Mouse (Mus musculus) ovary, postnatal 36 days (tissue): ENCODE data around the gene Zfp786.
"Not testable (repeated sequence)": the region's sequence is repeated elsewhere in the genome, so short reads cannot be mapped to it uniquely, and the experiment has no call there.

ENCODE experiments used
- DNase-seq: peaks from one replicate; pipeline ENCODE4 v3.0.0; 2022; ENCODE audit warnings: low spot score, mixed read lengths

Gene Zfp786

DNA sequence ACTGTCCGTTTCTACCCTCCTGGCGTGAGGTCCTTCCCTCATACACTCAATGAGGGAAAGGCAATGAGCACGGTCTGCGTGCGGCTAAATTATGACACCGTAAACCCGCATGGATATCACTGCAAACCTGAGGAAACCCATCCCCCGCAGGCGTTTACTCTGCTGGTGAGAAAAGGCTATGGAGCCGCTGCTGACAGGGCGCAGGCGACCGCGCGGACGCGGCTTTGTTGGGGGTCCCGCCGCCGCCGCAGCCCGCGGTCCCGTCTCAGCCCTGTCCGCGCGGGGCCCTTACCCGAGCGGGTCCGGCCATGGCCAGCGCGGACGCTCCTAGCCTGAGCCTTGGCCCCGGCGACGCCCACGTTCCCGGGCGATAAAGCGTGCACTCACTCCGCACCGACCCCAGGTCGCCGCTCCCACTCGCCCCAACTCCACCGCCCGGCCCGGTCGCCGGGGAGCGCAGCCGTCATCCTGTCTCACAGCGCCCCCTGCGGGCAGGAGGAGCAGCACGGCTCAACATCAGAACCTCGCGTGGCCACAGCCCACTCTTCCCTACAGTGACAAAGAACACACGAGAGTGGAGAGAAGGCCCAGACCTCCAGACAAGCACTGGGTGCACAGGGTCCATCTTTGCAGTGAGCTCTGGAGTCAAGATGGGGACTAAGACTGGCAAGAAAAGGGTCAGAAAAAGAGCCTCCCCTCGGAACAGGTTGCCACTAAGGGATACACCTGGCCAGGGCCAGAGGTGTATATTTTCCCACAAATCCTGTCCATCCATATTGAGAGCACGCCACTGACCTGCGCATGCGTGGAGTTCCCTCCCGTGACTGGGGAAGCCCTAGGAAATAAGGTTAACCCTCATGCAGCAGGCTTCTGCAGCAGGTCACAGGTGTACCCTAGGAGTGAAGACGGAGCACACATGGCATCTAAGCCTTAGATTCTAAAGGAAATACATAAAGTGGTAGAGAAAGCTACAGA is at the start of gene Zfp786:
Gene Zfp786, minus strand, starts transcription at position 764 of the 975 bp plus-strand sequence.
- DNase-seq: peak; percentile 90

DNA sequence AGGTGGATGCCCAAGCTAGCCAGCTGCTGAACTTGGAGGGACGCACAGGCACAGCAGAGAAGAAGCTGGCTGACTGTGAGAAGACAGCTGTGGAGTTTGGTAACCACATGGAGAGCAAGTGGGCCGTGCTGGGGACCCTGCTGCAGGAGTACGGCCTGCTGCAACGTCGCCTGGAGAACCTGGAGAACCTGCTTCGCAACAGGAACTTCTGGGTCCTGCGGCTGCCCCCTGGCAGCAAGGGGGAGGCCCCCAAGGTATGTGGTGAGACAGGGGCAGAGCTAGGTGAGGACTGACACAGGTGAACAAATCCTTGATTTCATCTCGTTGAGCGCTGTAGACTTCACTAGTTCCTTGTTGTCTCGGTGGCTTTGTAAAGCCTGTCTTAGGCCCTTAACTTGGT is 49.5 kb upstream of the Zfp786 start:
- DNase-seq: no peak

DNA sequence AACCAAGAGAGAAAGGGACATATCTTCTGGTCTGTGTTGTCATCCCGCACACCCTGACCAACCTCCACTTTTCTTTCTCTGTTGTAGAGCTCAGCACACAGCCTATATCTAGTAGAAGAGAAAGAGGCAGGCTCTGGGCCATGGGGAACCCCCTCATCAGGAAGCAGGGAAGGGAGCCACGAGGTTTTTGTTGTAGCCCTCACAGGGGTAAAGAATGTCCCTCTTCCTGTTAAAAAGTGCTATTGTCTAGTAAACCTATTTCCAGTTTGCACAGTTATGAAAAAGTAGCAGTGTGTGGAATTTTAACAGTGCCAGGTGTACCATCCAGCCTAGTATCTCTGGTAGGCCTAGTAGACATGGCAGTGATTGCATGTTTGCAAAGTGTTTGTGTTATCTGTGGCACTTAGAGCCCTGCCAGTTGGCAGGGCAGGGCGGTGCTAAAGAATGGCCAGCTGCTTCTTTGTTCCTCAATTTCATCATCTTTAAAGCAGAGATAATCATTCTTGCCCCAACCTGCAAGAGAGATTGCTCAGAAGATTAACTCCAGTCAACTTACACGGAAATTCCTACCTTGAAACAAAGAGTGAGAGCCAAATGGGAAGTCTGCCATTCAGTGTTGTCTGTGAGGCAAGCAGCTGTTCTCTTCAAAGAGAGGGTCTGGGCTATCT is 48.5 kb upstream of the Zfp786 start:
- no peak for DNase-seq

DNA sequence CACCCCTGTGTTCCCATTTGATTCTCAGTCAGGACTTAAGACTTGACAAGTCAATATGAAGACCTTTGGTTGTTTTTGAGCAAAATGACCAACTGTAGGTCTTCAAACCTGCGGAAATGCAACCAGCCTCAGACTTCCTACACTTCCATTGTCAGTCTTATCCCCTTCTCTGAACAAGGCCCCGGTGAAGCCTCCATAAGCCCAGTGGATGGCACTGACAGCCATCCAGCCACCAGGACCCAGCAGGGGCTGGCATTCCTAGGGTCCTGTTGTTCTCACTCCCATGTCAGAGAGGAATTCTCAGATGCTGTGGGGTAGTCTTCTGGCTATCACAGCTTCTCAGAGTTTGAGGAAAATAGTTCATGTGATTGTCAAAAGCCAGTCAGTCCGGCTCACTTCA is 47.9 kb upstream of the Zfp786 start:
- no peak for DNase-seq

DNA sequence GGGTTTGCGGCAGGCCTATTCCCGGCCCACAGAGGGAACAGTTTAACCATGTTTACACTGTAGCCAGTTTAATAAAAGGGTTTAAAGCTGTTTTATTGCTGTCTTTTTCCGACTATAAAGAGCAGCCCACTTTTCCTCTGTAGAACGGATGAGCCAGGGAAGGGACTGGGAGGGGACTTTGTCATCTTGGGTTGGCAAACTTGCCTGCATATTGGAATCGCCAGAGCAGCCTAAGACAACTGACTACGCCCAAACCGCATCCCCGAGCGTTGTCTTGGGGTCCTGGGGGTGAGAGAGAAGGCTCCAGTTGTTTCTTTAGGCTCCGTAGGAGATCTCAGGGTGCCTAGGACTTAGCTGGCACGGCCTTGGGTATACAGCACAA is 47.5 kb upstream of the Zfp786 start:
- DNase-seq: no peak

DNA sequence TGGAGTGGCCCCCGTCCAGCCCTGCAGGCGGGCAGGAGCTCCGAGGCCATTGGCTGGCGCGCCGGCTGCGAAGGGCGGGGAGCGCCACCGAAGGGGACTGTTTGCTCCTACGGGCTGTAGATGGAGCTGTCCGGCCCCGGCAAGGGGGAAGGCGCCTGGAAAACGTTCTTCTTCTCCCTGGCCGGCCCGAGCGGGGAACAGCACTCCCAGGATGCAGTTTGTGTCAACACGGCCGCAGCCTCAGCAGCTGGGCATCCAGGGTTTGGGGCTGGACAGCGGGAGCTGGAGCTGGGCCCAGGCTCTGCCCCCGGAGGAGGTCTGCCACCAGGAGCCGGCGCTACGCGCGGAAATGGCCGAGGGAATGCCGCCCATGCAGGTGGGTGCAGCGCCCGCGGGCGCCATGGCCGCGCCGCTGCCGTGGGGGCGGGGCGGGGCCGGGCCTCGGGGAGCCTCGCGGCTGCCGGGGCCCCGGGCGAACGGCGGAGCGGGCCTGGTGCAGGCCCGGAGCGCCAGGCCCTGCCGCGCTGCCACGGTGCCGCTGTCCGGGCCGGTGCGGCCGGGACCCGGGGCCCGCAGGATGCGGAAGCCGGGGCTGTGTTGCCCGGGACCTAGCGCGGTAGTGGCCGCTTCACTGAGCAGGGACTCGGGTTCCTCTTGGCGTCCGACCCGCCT is 46.9 kb upstream of the Zfp786 start:
- peak; percentile 92 for DNase-seq

DNA sequence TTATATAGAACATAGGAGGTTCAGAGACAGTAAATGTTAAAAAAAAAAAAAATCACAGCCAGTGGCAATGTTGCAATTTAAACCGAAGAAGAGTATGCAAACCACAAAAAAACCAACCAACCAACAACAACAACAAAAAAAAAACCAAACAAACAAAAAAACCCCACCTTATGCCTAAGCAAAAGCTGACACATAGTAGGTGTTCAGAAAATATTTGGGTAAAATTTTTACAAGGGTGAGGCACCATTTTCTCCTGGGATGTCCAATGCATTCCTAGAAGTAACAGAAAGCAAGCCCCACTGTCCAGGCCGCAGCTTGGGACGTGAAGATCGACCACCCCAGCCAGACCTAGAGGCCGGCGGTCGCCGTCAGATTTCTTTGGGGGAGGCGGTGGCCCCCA is 46.4 kb upstream of the Zfp786 start, which contains the start of gene Zfp282:
Gene Zfp282, plus strand, starts transcription at position 147 of the 400 bp plus-strand sequence.
- no peak for DNase-seq

DNA sequence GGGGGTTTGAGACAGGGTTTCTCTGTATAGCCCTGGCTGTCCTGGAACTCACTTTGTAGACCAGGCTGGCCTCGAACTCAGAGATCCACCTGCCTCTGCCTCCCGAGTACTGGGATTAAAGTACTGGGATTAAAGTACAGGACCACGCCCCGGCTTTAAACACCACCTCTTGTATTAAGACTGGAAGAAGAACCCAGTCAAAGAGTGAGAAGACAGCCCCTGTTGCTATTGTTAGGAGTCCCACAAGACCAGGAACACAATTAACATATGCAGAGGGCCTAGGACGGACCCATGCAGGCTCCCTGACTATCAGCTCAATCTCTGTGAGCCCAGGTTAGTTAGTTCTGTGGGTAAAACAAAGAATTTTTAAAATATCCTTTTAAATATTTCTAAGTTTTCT is 41.6 kb upstream of the Zfp786 start:
- no peak for DNase-seq

DNA sequence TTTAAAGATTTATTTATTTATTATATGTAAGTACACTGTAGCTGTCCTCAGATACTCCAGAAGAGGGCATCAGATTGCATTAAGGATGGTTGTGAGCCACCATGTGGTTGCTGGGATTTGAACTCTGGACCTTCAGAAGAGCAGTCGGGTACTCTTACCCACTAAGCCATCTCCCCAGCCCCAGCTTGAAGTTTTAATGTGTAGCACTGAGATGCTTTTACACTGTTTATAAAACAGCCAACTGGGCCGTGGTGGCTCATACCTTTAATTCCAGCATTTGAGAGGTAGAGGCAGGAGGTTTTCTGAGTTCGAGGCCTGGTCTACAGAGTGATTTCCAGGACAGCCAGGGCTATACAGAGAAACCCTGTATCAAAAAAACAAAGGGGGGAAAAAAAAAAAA is 27.1 kb upstream of the Zfp786 start:
- not testable (repeated sequence) for DNase-seq

DNA sequence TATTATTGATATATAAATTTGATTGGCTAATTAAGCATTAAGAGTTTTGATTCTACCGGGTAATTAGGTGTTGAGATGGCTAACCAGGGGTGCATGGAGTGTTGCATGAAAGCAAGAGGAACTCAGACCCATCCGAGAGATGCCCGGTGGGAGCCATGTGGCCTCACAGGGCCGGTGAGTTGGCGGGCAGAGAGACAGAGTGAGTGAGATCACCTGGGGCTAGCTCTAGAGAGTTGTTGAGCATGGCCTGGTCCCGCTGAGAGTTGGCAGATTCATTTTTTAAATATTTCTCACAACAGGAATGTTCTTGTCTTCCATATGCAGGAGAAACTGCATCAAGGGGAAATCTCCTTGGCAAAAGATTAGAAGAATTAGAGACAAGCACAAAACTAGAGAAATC is 26.6 kb upstream of the Zfp786 start:
- DNase-seq: no peak

DNA sequence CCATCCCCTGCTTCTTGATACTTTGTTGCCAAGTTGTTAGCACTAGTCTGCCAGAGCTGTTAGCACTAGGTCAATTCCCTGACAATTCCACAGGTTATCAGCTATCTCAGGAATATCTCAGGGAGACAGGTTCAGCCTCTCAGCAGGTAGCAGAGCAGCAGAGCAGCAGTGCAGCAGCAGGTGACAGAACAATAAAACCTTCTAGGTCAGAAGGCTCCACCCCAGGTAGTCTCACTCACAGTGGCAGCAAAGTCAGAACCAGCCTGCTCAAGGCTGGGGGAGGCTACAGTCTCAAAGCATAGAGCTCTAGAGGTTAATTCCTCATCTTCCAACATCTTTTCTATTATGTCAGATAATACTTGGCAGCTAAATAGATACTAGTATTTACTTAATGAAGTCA is 15.1 kb upstream of the Zfp786 start:
- no peak for DNase-seq

DNA sequence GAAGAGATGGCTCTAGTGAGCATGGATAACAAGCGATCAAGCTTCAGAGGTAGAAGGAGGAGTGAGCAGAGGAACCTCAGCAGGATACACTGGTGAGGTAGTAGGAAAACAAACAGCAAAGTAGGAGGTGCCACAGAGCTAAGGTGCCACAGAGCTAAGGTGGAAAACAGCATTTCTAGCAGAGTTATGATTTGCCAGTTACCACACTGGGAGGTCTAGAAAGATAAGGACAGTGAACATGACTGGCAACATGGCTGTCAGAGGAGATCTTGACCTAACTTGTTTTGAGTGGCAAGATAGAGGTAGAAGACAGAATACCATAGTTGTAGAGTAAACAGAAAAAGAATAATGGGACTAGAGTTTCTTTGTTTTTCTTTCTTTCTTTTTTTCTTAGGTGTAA is 11.7 kb upstream of the Zfp786 start:
- DNase-seq: no peak

DNA sequence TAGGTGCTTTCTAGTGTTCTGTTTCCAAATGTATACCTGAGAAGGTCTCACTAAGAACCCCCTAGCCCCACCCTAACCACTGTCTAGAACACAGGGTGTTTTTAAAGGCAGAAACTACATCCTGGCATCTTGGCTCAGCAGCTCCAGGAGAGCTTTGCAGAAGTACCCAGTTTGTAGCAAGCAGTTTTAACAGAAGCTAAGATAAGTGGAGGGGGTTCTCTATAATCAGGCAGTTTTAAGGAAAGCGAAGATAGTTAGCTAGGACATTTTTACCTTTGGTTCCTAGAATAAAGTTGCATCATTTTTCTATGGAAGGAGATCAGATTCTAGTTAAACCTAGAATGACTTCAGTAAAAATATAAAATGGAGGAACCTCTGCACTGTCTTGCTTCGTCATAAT is 11.2 kb upstream of the Zfp786 start:
- no peak for DNase-seq

DNA sequence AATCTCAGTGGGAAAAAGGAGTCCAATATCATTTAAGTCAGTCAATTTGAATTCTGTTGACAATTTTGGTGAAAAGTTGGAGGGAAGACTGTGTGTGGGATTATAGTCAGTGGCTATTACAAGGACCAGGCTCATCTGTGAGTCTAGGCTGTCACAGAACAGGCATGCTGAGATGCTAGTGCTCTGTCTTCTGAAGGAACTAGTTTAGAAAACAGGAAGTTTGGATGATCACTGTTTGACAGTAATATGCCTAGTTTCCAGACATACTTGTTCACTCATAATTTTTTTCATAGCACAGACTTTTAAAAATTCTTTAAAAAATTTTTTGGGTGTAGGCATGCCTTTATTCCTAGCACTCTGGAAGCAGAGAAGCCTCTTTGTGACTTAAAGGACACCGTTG is 10.4 kb upstream of the Zfp786 start:
- DNase-seq: no peak

DNA sequence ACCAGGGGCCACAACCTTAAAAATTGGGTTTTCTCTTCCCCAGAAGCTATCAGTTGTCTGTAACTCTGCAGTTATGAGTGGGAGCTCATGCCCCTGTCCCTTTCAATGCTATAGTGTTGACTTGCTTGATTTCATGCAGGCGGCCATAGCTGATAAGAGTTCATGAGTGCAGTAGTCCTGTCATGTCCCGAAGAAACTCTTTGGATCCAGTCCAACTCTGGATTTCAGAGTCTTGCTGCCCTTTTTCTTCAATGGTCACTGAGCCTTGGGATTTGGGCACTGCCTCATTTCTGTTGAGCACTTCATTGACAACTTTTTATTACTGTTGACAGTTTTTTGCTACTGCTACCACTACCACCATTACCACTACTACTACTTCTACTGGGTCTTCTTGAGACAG is 7.0 kb upstream of the Zfp786 start:
- DNase-seq: no peak

DNA sequence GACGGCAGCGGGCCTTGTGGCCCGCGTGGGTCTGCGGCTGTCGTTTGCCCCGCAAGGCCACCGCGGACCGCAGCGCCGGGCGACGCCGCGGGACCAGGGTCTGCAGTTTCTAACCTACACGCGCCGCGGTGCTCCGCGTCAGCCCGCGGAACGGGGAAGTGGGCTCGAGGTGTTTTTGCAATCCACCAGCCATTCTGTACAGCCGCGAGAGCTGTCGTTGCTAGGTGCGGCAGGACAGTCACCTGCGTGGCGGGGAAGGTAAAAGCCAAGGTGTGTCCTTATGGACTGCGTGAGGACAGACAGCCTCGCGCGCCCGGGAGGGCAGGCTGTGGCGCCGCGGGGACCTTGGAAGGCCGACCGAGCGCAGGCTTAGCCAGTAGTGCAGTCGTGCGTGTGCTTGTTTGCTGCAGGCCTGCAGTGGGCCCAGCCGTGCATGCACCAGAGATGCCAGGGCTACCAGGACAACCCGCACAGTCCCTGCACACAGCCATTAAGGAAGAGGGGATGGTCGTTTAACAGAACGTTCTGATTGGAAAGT is 5.4 kb upstream of the Zfp786 start:
- peak; percentile 65 for DNase-seq

DNA sequence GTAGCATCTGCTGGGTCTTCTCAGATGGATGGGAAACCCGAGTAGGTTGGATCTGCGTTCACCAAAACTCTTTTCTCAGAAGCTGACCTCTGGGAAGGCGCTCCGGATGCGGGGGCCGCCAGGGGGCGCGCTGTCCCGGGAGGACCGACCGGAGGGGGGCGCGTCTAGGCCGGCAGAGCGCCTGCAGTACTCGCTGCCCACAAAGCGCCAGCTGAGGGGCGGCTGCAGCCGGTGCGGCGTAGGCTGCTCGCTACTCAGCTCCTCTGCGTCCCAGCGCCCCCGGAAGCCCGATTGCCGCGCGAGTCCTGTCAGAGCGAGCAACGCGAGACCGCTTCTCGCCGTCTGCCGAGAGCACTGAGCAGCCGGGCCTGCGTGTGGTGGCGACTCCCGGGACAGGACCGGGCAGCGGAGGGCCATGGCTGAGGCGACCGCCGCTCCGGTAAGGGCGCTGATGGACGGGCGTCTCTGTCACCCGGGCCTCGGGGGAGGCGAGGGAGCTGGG is 4.9 kb upstream of the Zfp786 start, which contains the start of gene Zfp398:
Gene Zfp398, plus strand, starts transcription at position 180 of the 502 bp plus-strand sequence.
- peak; percentile 97 for DNase-seq

DNA sequence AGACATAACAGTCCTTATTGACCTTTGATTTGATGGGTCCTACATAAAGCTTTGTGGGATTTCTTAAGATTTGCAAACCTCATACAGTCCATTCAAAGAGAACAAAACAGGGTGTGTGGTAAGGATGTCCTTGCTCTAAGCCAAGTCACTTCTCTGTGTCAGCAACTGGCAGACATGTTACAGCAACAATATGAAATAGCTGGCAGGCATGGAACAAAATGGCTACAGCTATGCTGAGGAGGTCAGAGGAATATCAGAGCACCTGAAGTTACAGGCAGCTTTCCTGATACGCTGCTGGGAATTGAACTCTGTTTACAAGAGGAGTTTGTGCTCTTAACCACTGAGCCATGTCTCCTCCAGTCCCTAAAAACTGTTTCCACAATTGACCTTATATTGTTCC is 1.6 kb upstream of the Zfp786 start:
- DNase-seq: no peak

DNA sequence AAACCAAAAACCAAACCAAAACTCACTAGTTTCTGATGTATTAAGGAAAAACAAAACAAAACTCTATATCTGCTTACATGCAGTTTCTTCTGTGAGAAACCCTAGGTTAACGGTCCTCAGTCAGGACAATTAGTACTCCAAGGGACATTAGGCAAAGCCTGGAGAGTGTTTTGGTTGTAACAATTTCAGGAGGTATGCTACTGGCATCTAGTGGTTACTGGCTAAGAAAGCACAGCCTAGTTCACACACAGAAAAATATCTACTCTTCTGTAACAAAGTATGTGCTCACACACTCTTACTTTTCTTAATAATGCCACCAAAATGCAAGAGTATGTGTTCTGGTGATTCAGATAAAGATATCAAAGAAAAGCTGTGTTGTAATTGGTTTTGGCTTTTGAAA is 1.7 kb downstream of the Zfp786 start:
- DNase-seq: no peak

DNA sequence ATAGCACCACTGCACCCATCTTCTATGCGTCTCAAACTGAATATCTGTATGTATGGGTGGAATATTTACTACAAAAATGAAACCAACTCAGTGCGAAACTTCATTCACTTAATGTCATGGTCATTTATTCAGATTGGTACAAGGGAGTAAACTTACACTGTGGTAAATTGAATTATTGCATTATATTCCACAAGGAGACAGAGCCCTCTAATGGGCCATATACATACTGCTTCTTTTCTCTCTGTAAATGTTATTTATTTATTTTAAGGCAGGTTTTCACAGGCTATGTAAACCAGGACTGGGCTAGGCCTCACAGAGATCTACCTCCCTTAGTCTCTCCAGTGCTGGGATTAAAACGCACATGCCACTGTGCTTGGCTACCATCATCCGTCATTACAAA is 3.2 kb downstream of the Zfp786 start:
- DNase-seq: no peak

DNA sequence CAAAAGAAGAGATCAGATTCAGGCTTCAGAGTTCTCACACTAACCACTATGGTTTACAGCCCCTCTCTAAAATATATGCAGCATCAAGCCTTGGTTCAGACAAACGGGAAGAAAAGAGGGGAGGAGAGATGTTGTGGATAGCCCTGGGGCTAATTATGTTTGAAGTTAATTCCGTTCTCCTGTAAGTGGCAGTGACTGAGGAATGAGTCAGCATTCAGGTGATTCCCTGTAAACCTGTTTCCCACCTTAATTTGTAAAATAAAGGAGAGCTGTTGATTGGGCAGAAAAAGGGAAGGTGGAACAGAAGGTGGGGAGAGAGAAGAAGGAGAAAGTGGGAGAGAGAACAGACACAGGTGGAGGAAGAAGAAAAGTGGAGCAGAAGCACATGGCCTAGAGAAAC is 6.4 kb downstream of the Zfp786 start:
- no peak for DNase-seq

DNA sequence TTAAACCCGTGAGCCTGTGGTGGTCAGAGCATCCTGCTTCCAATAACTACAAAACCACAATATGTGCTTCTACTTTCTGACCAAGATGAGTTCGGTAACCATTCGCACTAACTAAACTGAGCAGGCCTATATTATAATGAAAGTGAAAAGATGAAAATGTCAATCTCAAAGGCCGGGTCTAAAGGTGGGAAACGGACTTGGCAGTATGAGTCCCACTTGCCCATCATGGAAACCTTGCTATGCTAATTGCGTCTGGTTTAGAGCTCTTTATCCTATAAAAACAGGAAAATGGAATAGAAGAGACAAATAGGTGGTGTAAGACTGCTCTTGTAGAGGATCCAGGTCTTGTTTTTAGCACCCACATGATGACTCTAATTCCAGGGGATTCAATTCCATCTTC is 8.9 kb downstream of the Zfp786 start:
- no peak for DNase-seq
